Mouse (Mus musculus) thymus, adult 18-20 months (tissue): ENCODE data around the gene Atg101.

ENCODE experiments used
- DNase-seq, 2 experiments: peaks; one replicate each; pipeline ENCODE4 v3.0.0; 2022; ENCODE audit warnings: mixed read lengths in 2 of 2

Gene Atg101

GRCm38 (mm10) chr15:101283911-101284750 is at the start of gene Atg101:
Gene Atg101 (plus strand): TSS chr15:101284272.
- DNase-seq = peak; percentile 87 to 89

GRCm38 (mm10) chr15:101234611-101235341 is 49.3 kb upstream of the Atg101 start:
- no peak for DNase-seq

- peak; percentile 86 to 91 for DNase-seq
These were observed 48.8 kb upstream of the Atg101 start for GRCm38 (mm10) chr15:101235342-101235698.

- peak in 1 of 2 experiments; percentile 53 for DNase-seq
These were observed 48.2 kb upstream of the Atg101 start for GRCm38 (mm10) chr15:101235728-101236327.

GRCm38 (mm10) chr15:101236878-101237277 is 47.2 kb upstream of the Atg101 start:
- DNase-seq = peak in 1 of 2 experiments; percentile 63

- peak; percentile 26 to 66 for DNase-seq
These were observed 45.1 kb upstream of the Atg101 start for GRCm38 (mm10) chr15:101238885-101239511.

GRCm38 (mm10) chr15:101239821-101240220 is 44.3 kb upstream of the Atg101 start:
- no peak for DNase-seq

GRCm38 (mm10) chr15:101240799-101241204 is 43.3 kb upstream of the Atg101 start:
- DNase-seq = peak; percentile 66 to 78

GRCm38 (mm10) chr15:101241236-101241635 is 42.8 kb upstream of the Atg101 start:
- no peak for DNase-seq

- no peak for DNase-seq
These were observed 42.2 kb upstream of the Atg101 start for GRCm38 (mm10) chr15:101241853-101242252.

GRCm38 (mm10) chr15:101242645-101243044 is 41.4 kb upstream of the Atg101 start:
- no peak for DNase-seq

- no peak for DNase-seq
These were observed 40.1 kb upstream of the Atg101 start for GRCm38 (mm10) chr15:101244012-101244411.

GRCm38 (mm10) chr15:101246231-101247154 is 37.6 kb upstream of the Atg101 start:
- peak; percentile 96 to 97 for DNase-seq

- DNase-seq = no peak
These were observed 36.9 kb upstream of the Atg101 start for GRCm38 (mm10) chr15:101247155-101247498.

- DNase-seq = no peak
These were observed 35.9 kb upstream of the Atg101 start for GRCm38 (mm10) chr15:101248029-101248710.

GRCm38 (mm10) chr15:101250220-101250800 is 33.8 kb upstream of the Atg101 start:
- no peak for DNase-seq

GRCm38 (mm10) chr15:101251930-101252329 is 32.1 kb upstream of the Atg101 start:
- DNase-seq = no peak

- no peak for DNase-seq
These were observed 31.5 kb upstream of the Atg101 start for GRCm38 (mm10) chr15:101252614-101253013.

- no peak for DNase-seq
These were observed 30.5 kb upstream of the Atg101 start for GRCm38 (mm10) chr15:101253563-101253885.

- DNase-seq = peak; percentile 60 to 71
These were observed 29.9 kb upstream of the Atg101 start, which contains the start of gene Nr4a1 for GRCm38 (mm10) chr15:101253886-101254795. Gene Nr4a1 (plus strand): TSS chr15:101254269.
